Mouse (Mus musculus) liver, adult 2 months (tissue): Measurements from ENCODE around the gene Slc1a5. TPM values are rescaled to one million over a fixed set of nuclear protein-coding genes. Genes with fewer than 3 reads are reported as not detected.

Experiments used
- DNase-seq: peaks from one replicate; pipeline ENCODE4 v3.0.0-alpha.2; 2011; ENCODE audit warnings: low read depth, low spot score; ENCODE audit errors: extremely low read depth
- H3K27ac ChIP-seq: fragments of 200-500 bp; replicated peaks from 2 replicates; pipeline ENCODE4 v1.5.1; 2012; ENCODE audit warnings: low read depth, mild to moderate bottlenecking, control low read depth, inconsistent platforms, low read length; ENCODE audit not compliant: insufficient read depth
- H3K27me3 ChIP-seq: fragments of 200-500 bp; 2 replicates; pipeline ENCODE4 v1.6.1; 2012; ENCODE audit warnings: mild to moderate bottlenecking, moderate library complexity, low read length, inconsistent platforms; ENCODE audit not compliant: control insufficient read depth, insufficient read depth
- H3K36me3 ChIP-seq: fragments of 200-500 bp; 2 replicates; pipeline ENCODE4 v1.6.1; 2012; ENCODE audit warnings: low read length, inconsistent platforms; ENCODE audit not compliant: control insufficient read depth, insufficient read depth
- H3K4me1 ChIP-seq: fragments of 200-500 bp; 2 replicates; pipeline ENCODE4 v1.6.1; 2011; ENCODE audit warnings: low read length; ENCODE audit not compliant: control insufficient read depth, insufficient read depth
- H3K4me3 ChIP-seq: fragments of 200-500 bp; 2 replicates; pipeline ENCODE4 v1.5.1; 2011; ENCODE audit warnings: low read depth, mild to moderate bottlenecking, control low read depth, low read length, moderate library complexity; ENCODE audit not compliant: insufficient read depth
- H3K79me2 ChIP-seq: fragments of 200-500 bp; 2 replicates; pipeline ENCODE4 v1.6.1; 2012; ENCODE audit warnings: inconsistent platforms, mild to moderate bottlenecking, low read length, moderate library complexity; ENCODE audit not compliant: control insufficient read depth, insufficient read depth
- H3K9ac ChIP-seq: fragments of 200-500 bp; 2 replicates; pipeline ENCODE4 v1.6.1; 2012; ENCODE audit warnings: low read depth, mild to moderate bottlenecking, control low read depth, inconsistent platforms, low read length
- CTCF ChIP-seq: fragments of 200-500 bp; IDR thresholded peaks from 2 replicates; pipeline ENCODE4 v1.5.1; 2011; ENCODE audit warnings: low read depth, low read length, control low read depth
- POLR2A ChIP-seq: fragments of 200-500 bp; IDR thresholded peaks from 2 replicates; pipeline ENCODE4 v1.6.1; 2011; ENCODE audit warnings: low read length, control low read depth; ENCODE audit not compliant: insufficient read depth; ENCODE audit errors: extremely low read depth
- WGBS: fragments of 180-500 bp; shearing (Covaris S2); methylation state at CpG from one replicate; pipeline ENCODE4 v1.1.7; 2018; 5-methylcytosine and 5-hydroxymethylcytosine counted together
- polyA plus RNA-seq: library from polyadenylated mRNA; depleted of rRNA; stranded (reverse); fragments of >200 nt; gene quantifications from 2 replicates; pipeline ENCODE4 v1.2.3, GENCODE M21; 2012
- total RNA-seq: library from RNA; depleted of rRNA; stranded (reverse); fragments of >200 nt; gene quantifications from 2 replicates; pipeline ENCODE4 v1.2.3, GENCODE M21; 2014

Gene Slc1a5
- total and polyA plus RNA-seq, 2 experiments, result 1.8 to 4.2 TPM

DNA sequence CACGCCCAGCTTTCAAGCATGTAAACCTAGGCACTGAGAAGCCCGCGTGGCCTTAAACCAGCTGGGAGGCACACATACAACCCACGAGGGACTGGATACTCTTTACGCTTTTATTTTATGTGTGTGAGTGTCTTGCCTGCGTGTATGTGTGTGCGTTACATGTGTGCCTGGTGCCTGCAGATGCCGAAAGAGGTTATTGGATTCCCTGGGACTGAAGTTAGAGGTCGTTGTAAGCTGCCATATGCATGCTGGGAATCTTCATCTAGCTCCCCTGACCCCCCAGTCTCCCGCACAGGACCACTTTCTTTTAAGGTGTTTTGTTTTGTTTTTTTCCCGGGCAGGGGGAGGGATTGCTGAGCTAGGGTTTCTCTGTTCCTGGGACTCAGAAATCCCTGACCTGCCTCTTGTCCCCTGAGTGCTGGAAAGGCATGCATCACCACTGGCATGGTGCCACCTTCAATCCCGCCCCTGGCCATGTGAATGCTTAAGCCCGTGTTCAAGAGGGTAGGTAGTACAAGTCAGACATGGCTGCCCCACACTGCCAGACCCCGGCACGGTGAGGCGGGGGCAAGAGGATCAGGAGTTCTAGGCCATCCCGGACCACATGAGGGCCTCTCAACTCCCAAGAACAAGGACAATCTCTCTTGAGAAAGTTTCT, 2.7 kb downstream of the Slc1a5 start:
- no peak for TF ChIP-seq POLR2A
- TF ChIP-seq CTCF, result no peak
- no peak overlapping the region for H3K27ac ChIP-seq
- H3K27me3 ChIP-seq, result 0 out of 2 replicates have a peak, but pooled peaks cover 2% of the 10 kb centered on the region
- no peaks in the 10 kb centered on the region for H3K36me3 ChIP-seq
- whole genome bisulfite sequencing, result 77% methylated on average over 17 of the region's 17 CpGs
- no peak for DNase-seq
- H3K4me1 ChIP-seq, result no peaks in the 10 kb centered on the region
- H3K79me2 ChIP-seq, result no peaks in the 10 kb centered on the region
- no peak overlapping the region for H3K4me3 ChIP-seq
- no peak overlapping the region for H3K9ac ChIP-seq

DNA sequence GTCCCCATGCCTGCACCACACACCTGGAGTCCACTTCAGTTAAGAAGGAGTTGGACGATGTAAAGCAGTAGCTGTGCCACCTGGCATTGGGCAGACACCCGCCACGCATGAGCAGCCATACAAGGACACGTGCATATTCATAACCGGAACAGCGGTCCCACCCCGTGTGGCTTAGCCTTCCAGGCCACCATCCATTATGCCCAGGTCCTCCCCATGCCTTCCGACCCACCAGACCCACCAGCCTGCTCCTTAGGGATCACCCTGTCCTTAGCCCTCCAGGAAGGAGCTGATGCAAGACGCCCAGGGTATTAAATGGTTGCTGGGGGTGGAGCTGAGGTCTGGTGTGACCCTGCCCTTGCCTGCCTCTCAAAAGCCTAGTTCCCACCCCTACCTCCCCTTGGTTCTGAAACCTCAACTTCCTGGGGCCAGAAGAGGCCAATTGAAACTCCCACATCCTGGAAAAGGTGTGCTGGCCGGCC, 3.4 kb downstream of the Slc1a5 start:
- H3K4me3 ChIP-seq, result no peak overlapping the region
- WGBS, result 86% methylated on average over 10 of the region's 10 CpGs
- TF ChIP-seq CTCF, result no peak
- TF ChIP-seq POLR2A, result no peak
- no peak overlapping the region for H3K27ac ChIP-seq
- H3K27me3 ChIP-seq, result 0 out of 2 replicates have a peak, but pooled peaks cover 2% of the 10 kb centered on the region
- H3K9ac ChIP-seq, result no peak overlapping the region
- no peaks in the 10 kb centered on the region for H3K4me1 ChIP-seq
- no peaks in the 10 kb centered on the region for H3K79me2 ChIP-seq
- DNase-seq, result no peak
- no peaks in the 10 kb centered on the region for H3K36me3 ChIP-seq

DNA sequence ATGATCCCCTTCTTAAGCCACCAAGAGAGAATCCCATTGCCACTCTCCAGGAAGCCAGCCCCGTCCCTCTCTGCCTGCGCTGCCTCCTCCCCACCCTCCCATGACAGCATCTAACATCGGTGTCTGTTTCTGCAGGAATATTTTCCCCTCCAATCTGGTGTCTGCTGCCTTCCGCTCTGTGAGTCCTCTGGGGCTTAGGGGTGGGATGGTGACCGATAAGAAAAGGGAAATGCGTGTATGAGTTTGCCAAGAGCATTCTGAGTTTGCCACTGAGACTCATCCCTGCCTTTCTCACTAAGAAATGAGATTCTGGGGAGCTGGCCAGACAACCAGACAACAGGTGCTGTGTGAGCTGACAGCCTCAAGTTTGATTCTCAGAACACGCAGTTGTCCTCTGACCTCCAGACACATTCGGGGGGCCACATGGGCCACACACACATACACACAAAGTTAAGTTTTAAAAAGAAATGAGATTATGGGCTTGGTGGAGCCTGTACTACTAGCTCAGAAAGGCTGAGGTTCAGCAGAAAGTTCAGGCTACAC, 4.5 kb downstream of the Slc1a5 start:
- no peaks in the 10 kb centered on the region for H3K79me2 ChIP-seq
- H3K4me1 ChIP-seq, result no peaks in the 10 kb centered on the region
- no peaks in the 10 kb centered on the region for H3K36me3 ChIP-seq
- no peak for DNase-seq
- H3K4me3 ChIP-seq, result no peak overlapping the region
- WGBS, result 75% methylated on average over 8 of the region's 8 CpGs
- no peak overlapping the region for H3K27ac ChIP-seq
- TF ChIP-seq CTCF (no peak), POLR2A (no peak)
- H3K9ac ChIP-seq, result no peak overlapping the region
- H3K27me3 ChIP-seq, result 0 out of 2 replicates have a peak, but pooled peaks cover 2% of the 10 kb centered on the region

DNA sequence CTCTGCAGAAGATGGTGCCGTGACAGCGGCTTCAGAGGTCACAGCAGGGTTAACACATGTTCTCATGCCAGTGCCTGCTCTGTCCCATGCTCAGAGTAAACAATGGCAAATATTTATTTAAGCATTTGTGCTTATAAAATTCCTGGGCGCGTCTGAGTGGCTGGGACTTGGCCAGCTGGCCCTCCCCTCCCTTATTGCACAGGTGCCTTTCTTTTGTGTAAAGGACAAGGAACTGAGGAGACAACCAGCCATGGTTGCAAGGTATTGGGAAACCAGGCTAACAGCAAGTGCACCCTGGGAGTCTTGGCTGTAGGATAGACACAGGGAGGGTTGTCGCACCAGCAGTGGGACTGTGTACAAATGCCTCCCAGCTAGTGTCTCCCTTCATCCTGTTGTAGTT, 11.2 kb downstream of the Slc1a5 start:
- 22% methylated on average over 5 of the region's 5 CpGs for WGBS
- peaks cover 5% of the 10 kb centered on the region; the same call in 1 of the 2 replicates for H3K4me1 ChIP-seq
- peak; percentile 59 for DNase-seq
- H3K4me3 ChIP-seq, result no peak overlapping the region
- TF ChIP-seq CTCF, result no peak
- TF ChIP-seq POLR2A, result no peak
- peak overlapping the region; percentile 7; the same call in 1 of the 2 replicates for H3K27ac ChIP-seq
- no peaks in the 10 kb centered on the region for H3K36me3 ChIP-seq
- no peak overlapping the region for H3K9ac ChIP-seq
- no peaks in the 10 kb centered on the region for H3K79me2 ChIP-seq
- H3K27me3 ChIP-seq, result no peaks in the 10 kb centered on the region

DNA sequence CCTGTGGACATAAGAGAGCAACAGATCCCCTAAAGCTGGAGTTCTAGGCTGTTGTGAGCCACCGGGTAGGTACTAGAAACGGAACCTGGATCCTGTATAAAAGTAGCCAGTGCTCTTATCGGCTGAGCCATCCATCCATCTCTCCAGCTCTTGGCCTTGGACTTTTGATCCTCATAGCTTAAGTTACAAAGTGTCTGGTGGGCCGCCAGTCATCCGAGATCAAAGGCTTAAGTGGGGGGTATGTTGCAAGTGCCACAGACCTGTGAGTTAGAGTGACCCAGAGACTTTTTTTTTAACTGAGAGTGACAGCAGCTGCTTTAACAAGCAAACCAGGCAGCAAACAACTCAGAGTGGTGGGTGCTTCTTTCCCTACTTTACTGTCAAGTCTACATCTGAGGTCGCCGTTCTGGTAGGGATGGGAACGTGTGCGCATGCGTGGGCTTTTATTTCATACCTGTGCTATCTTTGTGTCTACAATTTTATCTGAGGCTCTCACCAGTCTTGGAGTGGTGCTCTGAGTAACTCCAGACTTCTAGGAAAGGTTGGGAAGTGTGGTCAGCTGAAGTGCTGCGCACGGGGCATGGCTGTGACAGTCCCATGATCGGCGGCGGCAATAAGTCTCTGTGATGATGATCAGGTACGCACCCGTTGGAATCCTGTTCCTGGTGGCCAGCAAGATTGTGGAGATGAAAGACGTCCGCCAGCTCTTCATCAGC, 12.0 kb downstream of the Slc1a5 start:
- no peaks in the 10 kb centered on the region for H3K36me3 ChIP-seq

More for the DNA sequence above, 12.0 kb downstream of the Slc1a5 start:
- Histone ChIP-seq H3K4me1 (peaks cover 5% of the 10 kb centered on the region; the same call in 1 of the 2 replicates), H3K9ac (no peak overlapping the region), H3K4me3 (peak overlapping the region; percentile 39; the same call in 1 of the 2 replicates), H3K27ac (no peak overlapping the region), H3K79me2 (no peaks in the 10 kb centered on the region), H3K27me3 (no peaks in the 10 kb centered on the region)
- WGBS, result 48% methylated on average over 19 of the region's 19 CpGs
- DNase-seq, result peak; percentile 56
- TF ChIP-seq CTCF (no peak), POLR2A (no peak)
